Comparison of ENCODE assay signal across 11 mouse cellular contexts in the genomic region with DNA sequence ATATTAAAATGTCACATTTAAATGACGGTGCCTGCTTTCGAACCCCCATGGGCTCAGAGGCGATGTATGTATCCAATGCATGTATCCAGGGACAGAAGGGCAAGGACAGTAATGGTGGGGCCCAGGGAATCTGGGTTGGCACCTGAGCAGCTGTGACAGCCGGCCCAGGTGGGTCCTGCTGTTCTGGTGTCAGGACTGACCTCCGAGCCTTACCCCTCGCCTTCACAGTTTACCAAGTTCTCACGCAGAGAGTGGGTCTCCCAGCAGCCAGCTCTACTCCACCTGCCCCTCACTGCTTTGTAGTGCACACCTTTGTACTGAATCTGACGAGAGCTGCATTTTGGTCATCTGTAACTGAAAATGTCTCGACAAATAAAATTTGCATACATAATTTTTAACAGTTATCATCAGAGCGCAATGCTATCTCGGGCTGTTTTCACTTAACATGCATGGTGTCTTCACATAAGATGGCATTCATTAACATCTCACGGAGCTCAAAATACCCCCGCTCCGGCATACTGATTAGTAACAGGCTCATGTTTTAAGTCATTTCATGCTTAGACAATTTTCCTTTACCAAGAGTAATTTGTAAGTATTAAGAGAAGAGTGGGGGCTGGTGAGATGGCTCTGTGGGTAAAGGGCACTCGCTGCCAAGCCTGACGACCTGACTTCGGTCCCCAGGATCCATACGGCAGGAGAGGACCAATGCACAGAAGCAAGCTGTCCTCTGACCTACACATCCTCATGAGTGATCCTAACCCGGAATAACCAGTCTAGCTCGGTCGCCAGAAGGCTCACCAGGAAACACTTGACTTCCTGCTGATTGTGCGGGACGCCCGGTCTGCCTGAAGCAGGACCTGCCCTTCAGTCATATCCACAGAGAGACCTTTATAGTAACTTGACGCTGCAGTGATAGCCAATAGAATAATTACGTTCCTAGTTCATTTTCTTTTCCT.
DNase-seq lines count a peak whose midpoint lies in the region; ATAC-seq and TF ChIP-seq lines count a peak whose summit lies in the region.
"Had no signal": no experiment of that assay in that cellular context is flagged by ENCODE, and none has a peak within 500 bp of the region (broad histone marks: within the 10 kb centered on the region; RNA-seq: fewer than 3 reads in every experiment).

No protein-coding gene starts in this region.

- TF ChIP-seq POLR2A in CH12.LX (IDR thresholded peaks at IDR 0.05; ENCODE audit: low read depth, low read length): no peak

- WGBS in hindbrain, embryonic 13.5 days: 81% methylated on average over 26 of the region's 26 CpGs
- WGBS in hindbrain, postnatal 0 days: 73% methylated on average over 26 of the region's 26 CpGs
- WGBS in heart, embryonic 12.5 days: 70% methylated on average over 26 of the region's 26 CpGs
- WGBS in liver, embryonic 16.5 days (ENCODE audit: insufficient replicate concordance): 51% methylated on average over 26 of the region's 26 CpGs

- dilution Hi-C loops in CH12.LX (cut with MboI; ENCODE audit: extremely low pct_ligation_motif_present, extremely low pct_unique_long_range_greater_than_20kb, low sequenced_read_pairs): no loop called here

- no peak for TF ChIP-seq EP300 in CH12.LX (IDR thresholded peaks at IDR 0.05; ENCODE audit: low read length)

- in situ Hi-C loops in CH12.LX (cut with MboI; ENCODE audit: low pct_ligation_motif_present, low pct_unique_long_range_greater_than_20kb, low sequenced_read_pairs): no loop called here

- no peak for TF ChIP-seq RAD21 in CH12.LX (IDR thresholded peaks at IDR 0.05; ENCODE audit: low read depth, low read length)

- intact Hi-C loops in gastrocnemius, postnatal 36 days (cut with DNase I): no loop called here

- H3K4me3 ChIP-seq in hindbrain, embryonic 13.5 days: no peak overlapping the region
- no peak overlapping the region for H3K4me3 ChIP-seq in hindbrain, postnatal 0 days (ENCODE audit: low read length)
- H3K4me3 ChIP-seq in CH12.LX (replicated peaks in 1 of 3; ENCODE audit: low read depth in 2 of 3, low read length in 2 of 3, poor library complexity in 1 of 3): no peak overlapping the region
- H3K4me3 ChIP-seq in heart, embryonic 12.5 days: no peak overlapping the region
- no peak overlapping the region for H3K4me3 ChIP-seq in liver, embryonic 16.5 days (ENCODE audit: low read depth, low read length)
- H3K4me3 ChIP-seq: limb, embryonic 12.5 days had no signal

- TF ChIP-seq CTCF in hindbrain, postnatal 0 days (IDR thresholded peaks at IDR 0.05; ENCODE audit: low read depth): no peak
- TF ChIP-seq CTCF in CH12.LX (conservative IDR thresholded peaks at IDR 0.05 in 1 of 2, IDR thresholded peaks at IDR 0.05 in 1 of 2; ENCODE audit: low read depth in 2 of 2, low read length in 2 of 2): no peak

- H3K4me1 ChIP-seq in hindbrain, embryonic 13.5 days (replicated peaks): peaks cover 10% of the 10 kb centered on the region
- no peaks in the 10 kb centered on the region for H3K4me1 ChIP-seq in hindbrain, postnatal 0 days (ENCODE audit: insufficient read depth, low read length)
- H3K4me1 ChIP-seq in CH12.LX (ENCODE audit: control insufficient read depth in 1 of 2, insufficient read depth in 2 of 2): 0 out of 4 replicates have a peak, but pooled peaks cover 0 to 3% of the 10 kb centered on the region in 2 experiments
- H3K4me1 ChIP-seq in heart, embryonic 12.5 days (replicated peaks): peaks cover 50% of the 10 kb centered on the region
- H3K4me1 ChIP-seq in liver, embryonic 16.5 days (ENCODE audit: control insufficient read depth, low read depth, low read length): no peaks in the 10 kb centered on the region

- no peak overlapping the region for H3K4me2 ChIP-seq in hindbrain, embryonic 13.5 days
- no peak overlapping the region for H3K4me2 ChIP-seq in hindbrain, postnatal 0 days (ENCODE audit: low read depth, low read length)
- H3K4me2 ChIP-seq in CH12.LX (ENCODE audit: insufficient read depth, low read depth, poor library complexity, severe bottlenecking): peak overlapping the region; percentile 4; the same call in 1 of the 2 replicates
- no peak overlapping the region for H3K4me2 ChIP-seq in heart, embryonic 12.5 days
- H3K4me2 ChIP-seq in liver, embryonic 16.5 days (ENCODE audit: low read depth, low read length): no peak overlapping the region
- H3K4me2 ChIP-seq: limb, embryonic 12.5 days had no signal

- no peak for DNase-seq in hindbrain, postnatal 0 days (ENCODE audit: low spot score)
- no peak for DNase-seq in CH12.LX (ENCODE audit: extremely low read depth)
- DNase-seq in layer of hippocampus, adult 9-11 months: no peak
- DNase-seq in spleen, adult 18-20 months: no peak
- no peak for DNase-seq in gastrocnemius, postnatal 36 days
- DNase-seq: right cerebral cortex, adult 18-20 months had no signal

- H3K27ac ChIP-seq in hindbrain, embryonic 13.5 days: 0 out of 2 replicates have a peak overlapping the region, but pooled peaks have one; percentile 20
- no peak overlapping the region for H3K27ac ChIP-seq in hindbrain, postnatal 0 days
- H3K27ac ChIP-seq in CH12.LX (ENCODE audit: insufficient read depth, low read depth): no peak overlapping the region
- no peak overlapping the region for H3K27ac ChIP-seq in heart, embryonic 12.5 days (ENCODE audit: poor library complexity, severe bottlenecking)
- no peak overlapping the region for H3K27ac ChIP-seq in liver, embryonic 16.5 days (ENCODE audit: low read length)
- H3K27ac ChIP-seq: limb, embryonic 12.5 days had no signal

- H3K9me3 ChIP-seq in hindbrain, embryonic 13.5 days: no peaks in the 10 kb centered on the region
- no peaks in the 10 kb centered on the region for H3K9me3 ChIP-seq in hindbrain, postnatal 0 days (ENCODE audit: low read length)
- no peaks in the 10 kb centered on the region for H3K9me3 ChIP-seq in CH12.LX (replicated peaks; ENCODE audit: low read length)
- no peaks in the 10 kb centered on the region for H3K9me3 ChIP-seq in heart, embryonic 12.5 days (replicated peaks)
- H3K9me3 ChIP-seq in liver, embryonic 16.5 days (replicated peaks; ENCODE audit: control insufficient read depth, low read length): no peaks in the 10 kb centered on the region
- H3K9me3 ChIP-seq: limb, embryonic 12.5 days had no signal

- no peaks in the 10 kb centered on the region for H3K79me2 ChIP-seq in CH12.LX (replicated peaks; ENCODE audit: control insufficient read depth, extremely low read depth, insufficient read depth, poor library complexity, severe bottlenecking)

- H3K9ac ChIP-seq in hindbrain, embryonic 13.5 days: no peak overlapping the region
- no peak overlapping the region for H3K9ac ChIP-seq in hindbrain, postnatal 0 days (replicated peaks; ENCODE audit: low read length)
- no peak overlapping the region for H3K9ac ChIP-seq in CH12.LX (ENCODE audit: insufficient read depth, low read depth)
- H3K9ac ChIP-seq in heart, embryonic 12.5 days: no peak overlapping the region
- H3K9ac ChIP-seq in liver, embryonic 16.5 days (ENCODE audit: low read depth, low read length): no peak overlapping the region
- H3K9ac ChIP-seq: limb, embryonic 12.5 days had no signal

- peaks cover 11% of the 10 kb centered on the region; the same call in 1 of the 2 replicates for H3K36me3 ChIP-seq in hindbrain, embryonic 13.5 days
- peaks cover 6% of the 10 kb centered on the region; the same call in 1 of the 2 replicates for H3K36me3 ChIP-seq in hindbrain, postnatal 0 days (ENCODE audit: insufficient read depth, low read length)
- H3K36me3 ChIP-seq in CH12.LX (replicated peaks in 1 of 2; ENCODE audit: control insufficient read depth in 1 of 2, insufficient read depth in 1 of 2, low read length in 1 of 2): peaks cover 0 to 29% of the 10 kb centered on the region in 2 experiments
- H3K36me3 ChIP-seq in heart, embryonic 12.5 days: peaks cover 44% of the 10 kb centered on the region
- no peaks in the 10 kb centered on the region; the same call in 1 of the 2 replicates for H3K36me3 ChIP-seq in liver, embryonic 16.5 days (ENCODE audit: control insufficient read depth, insufficient read depth)

- no peaks in the 10 kb centered on the region for H3K27me3 ChIP-seq in hindbrain, embryonic 13.5 days
- H3K27me3 ChIP-seq in hindbrain, postnatal 0 days (ENCODE audit: insufficient read depth, low read length): no peaks in the 10 kb centered on the region
- H3K27me3 ChIP-seq in CH12.LX (replicated peaks): no peaks in the 10 kb centered on the region
- no peaks in the 10 kb centered on the region for H3K27me3 ChIP-seq in heart, embryonic 12.5 days (replicated peaks)
- H3K27me3 ChIP-seq in liver, embryonic 16.5 days (ENCODE audit: control insufficient read depth, insufficient read depth, low read depth, low read length): no peaks in the 10 kb centered on the region
- H3K27me3 ChIP-seq: limb, embryonic 12.5 days had no signal

- ATAC-seq in hindbrain, embryonic 13.5 days (ENCODE audit: low FRiP score): no peak
- ATAC-seq in hindbrain, postnatal 0 days: no peak
- peak; percentile 66; the same call in 1 of the 2 replicates for ATAC-seq in heart, embryonic 12.5 days (ENCODE audit: insufficient number of reproducible peaks, low FRiP score)
- ATAC-seq in liver, embryonic 16.5 days (ENCODE audit: low read depth): peak; percentile 32; the same call in 1 of the 2 replicates
- ATAC-seq: CD4-positive, CD25-positive, alpha-beta regulatory T cell, adult 4 months had no signal

TF ChIP-seq in CH12.LX, 34 proteins besides CTCF, POLR2A, EP300 and RAD21:
- TF ChIP-seq ELF1 (IDR thresholded peaks at IDR 0.05; ENCODE audit: low read depth, low read length) (no peak), MYC (IDR thresholded peaks at IDR 0.05; ENCODE audit: low read depth, low read length) (no peak), ETS1 (conservative IDR thresholded peaks at IDR 0.05; ENCODE audit: low read depth, low read length) (no peak), BHLHE40 (IDR thresholded peaks at IDR 0.05; ENCODE audit: low read depth, low read length) (no peak), TBP (conservative IDR thresholded peaks at IDR 0.05; ENCODE audit: low read depth, low read length) (no peak), GABPA (IDR thresholded peaks at IDR 0.05; ENCODE audit: insufficient replicate concordance, low read depth, low read length) (no peak), JUND (conservative IDR thresholded peaks at IDR 0.05; ENCODE audit: low read depth, low read length) (no peak), NELFE (IDR thresholded peaks at IDR 0.05; ENCODE audit: low read depth, low read length) (no peak), MAX (IDR thresholded peaks at IDR 0.05; ENCODE audit: low read length) (no peak), POLR2AphosphoS2 (IDR thresholded peaks at IDR 0.05; ENCODE audit: low read depth, low read length) (no peak)

Comparison
In these comparisons a context has a peak if more than half of its experiments do, and no peak if none do; other contexts are left out.
1. ATAC-seq: peak in heart, embryonic 12.5 days (single experiment) and liver, embryonic 16.5 days (single experiment); none in hindbrain, embryonic 13.5 days (single experiment) and hindbrain, postnatal 0 days (single experiment).